Mouse (Mus musculus) ES-E14 (cell line): ENCODE measurements around the gene Mast4.

Source experiments
- CHD2 ChIP-seq: IDR thresholded peaks from 2 replicates; pipeline ENCODE4 v1.6.1; 2014; ENCODE audit warnings: mild to moderate bottlenecking, low read depth, low read length, inconsistent platforms
- MAFK ChIP-seq: IDR thresholded peaks from 2 replicates; pipeline ENCODE4 v1.6.1; 2014; ENCODE audit warnings: mild to moderate bottlenecking, low read depth, low read length, inconsistent platforms; ENCODE audit not compliant: insufficient read depth

- TF ChIP-seq MAFK (no peak), CHD2 (no peak)
These were observed 555.4 kb downstream of the Mast4 start for GRCm38 (mm10) chr13:102778859-102779258.
